Mouse (Mus musculus) stomach, embryonic 15.5 days (tissue): ENCODE data around the gene Lgmn. TPM values are rescaled to one million over a fixed set of nuclear protein-coding genes. Genes with fewer than 3 reads are reported as not detected.

Experiments
- ATAC-seq: fragments of 200-750 bp; cut with Nextera tagmentation; 2 replicates; pipeline ENCODE4 v1.8.0; 2017; ENCODE audit warnings: low read depth, moderate number of reproducible peaks, moderate TSS enrichment; ENCODE audit not compliant: insufficient read depth, low FRiP score
- H3K27ac ChIP-seq: fragments of 300-500 bp; sonication (generic); 2 replicates; pipeline ENCODE4 v1.5.1; 2015; ENCODE audit warnings: mild to moderate bottlenecking, inconsistent platforms
- H3K27me3 ChIP-seq: fragments of 300-500 bp; sonication (generic); replicated peaks from 2 replicates; pipeline ENCODE4 v1.6.1; 2015; ENCODE audit warnings: inconsistent platforms
- H3K36me3 ChIP-seq: fragments of 300-500 bp; sonication (generic); 2 replicates; pipeline ENCODE4 v1.6.1; 2015; ENCODE audit warnings: inconsistent platforms
- H3K4me1 ChIP-seq: fragments of 300-500 bp; sonication (generic); 2 replicates; pipeline ENCODE4 v1.6.1; 2015; ENCODE audit warnings: inconsistent platforms
- H3K4me2 ChIP-seq: fragments of 300-500 bp; sonication (generic); 2 replicates; pipeline ENCODE4 v1.6.1; 2015; ENCODE audit warnings: mild to moderate bottlenecking, inconsistent platforms
- H3K4me3 ChIP-seq: fragments of 300-500 bp; sonication (generic); replicated peaks from 2 replicates; pipeline ENCODE4 v1.5.1; 2015; ENCODE audit warnings: inconsistent platforms
- H3K9ac ChIP-seq: fragments of 300-500 bp; sonication (generic); 2 replicates; pipeline ENCODE4 v1.6.1; 2015; ENCODE audit warnings: inconsistent platforms
- H3K9me3 ChIP-seq: fragments of 300-500 bp; sonication (generic); 2 replicates; pipeline ENCODE4 v1.6.1; 2016; ENCODE audit warnings: inconsistent platforms
- WGBS: fragments of 180-500 bp; shearing (Covaris S2); methylation state at CpG from one replicate; pipeline ENCODE4 v1.1.7; 2015; 5-methylcytosine and 5-hydroxymethylcytosine counted together
- polyA plus RNA-seq: library from polyadenylated mRNA; unstranded; fragments of >200 nt; fragmentation: Nextera tagmentation; extraction: Ambion mirVana; gene quantifications from 2 replicates; pipeline ENCODE4 v1.2.1, GENCODE M21; 2015

Lgmn gene
- 78.1 and 81.5 TPM in 2 replicates for polyA plus RNA-seq

- Histone ChIP-seq H3K9me3 (no peaks in the 10 kb centered on the region), H3K9ac (peak within 1 kb of the TSS; percentile 49; the same call in 1 of the 2 replicates), H3K4me1 (peaks cover 11% of the 10 kb centered on the region), H3K36me3 (no peaks in the 10 kb centered on the region), H3K4me3 (peak within 1 kb of the TSS; percentile 66), H3K27ac (0 out of 2 replicates have a peak within 1 kb of the TSS, but pooled peaks have one; percentile 16), H3K4me2 (peak within 1 kb of the TSS; percentile 67), H3K27me3 (no peaks in the 10 kb centered on the region)
- under 1% methylated on average over 28 of the region's 28 CpGs for WGBS
- peak; percentile 99 for ATAC-seq
These were observed at the start of gene Lgmn for GRCm38 (mm10) chr12:102439632-102440023. Gene Lgmn (minus strand): TSS chr12:102439813.

GRCm38 (mm10) chr12:102484946-102485345 is 45.3 kb upstream of the Lgmn start:
- Histone ChIP-seq H3K4me2 (no peak overlapping the region), H3K9ac (no peak overlapping the region), H3K27me3 (no peaks in the 10 kb centered on the region), H3K36me3 (peaks cover 39% of the 10 kb centered on the region), H3K9me3 (no peaks in the 10 kb centered on the region), H3K27ac (no peak overlapping the region), H3K4me3 (no peak overlapping the region), H3K4me1 (no peaks in the 10 kb centered on the region)
- WGBS, result 64% methylated on average over 3 of the region's 3 CpGs
- ATAC-seq, result no peak

DNA sequence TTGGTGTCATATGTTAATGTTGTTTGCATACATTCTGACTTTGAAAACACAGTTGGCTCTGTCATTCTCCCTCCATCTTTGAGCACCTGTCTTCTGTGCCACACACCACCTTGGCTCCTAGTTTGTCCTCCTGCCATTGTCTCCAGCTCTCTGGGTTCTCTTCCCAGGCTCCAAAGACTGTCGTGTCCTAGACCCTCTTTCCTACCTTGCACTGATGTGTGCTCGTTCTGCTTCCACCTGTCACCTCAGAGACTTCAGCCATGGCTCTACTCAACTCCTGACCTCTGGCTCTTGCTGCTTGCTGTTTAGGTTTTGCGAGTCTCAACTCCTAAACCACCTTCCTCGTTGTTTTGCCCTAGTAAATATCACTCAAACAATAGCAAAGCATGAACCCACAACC is 40.9 kb upstream of the Lgmn start:
- no peak overlapping the region for H3K4me2 ChIP-seq
- no peak for ATAC-seq
- WGBS, result 88% methylated on average over 4 of the region's 4 CpGs

DNA sequence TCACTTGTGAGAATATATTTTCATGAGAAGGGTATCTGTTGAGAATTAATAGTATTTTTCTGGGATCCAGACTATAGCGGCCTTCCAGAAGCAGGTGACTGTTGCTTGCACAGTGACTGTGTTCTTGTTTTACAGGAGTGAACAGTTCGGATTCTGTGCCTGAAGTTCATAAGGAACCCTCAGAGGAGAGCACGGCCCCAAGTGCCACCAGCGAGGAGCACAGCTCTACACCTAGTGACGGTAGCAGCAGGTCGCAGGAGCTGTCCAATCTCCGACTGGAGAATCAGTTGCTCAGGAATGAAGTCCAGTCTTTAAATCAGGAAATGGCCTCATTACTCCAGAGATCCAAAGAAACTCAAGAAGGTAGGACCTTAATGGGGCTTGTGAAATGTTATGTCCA is 34.8 kb upstream of the Lgmn start:
- Histone ChIP-seq H3K9me3 (no peaks in the 10 kb centered on the region), H3K4me3 (no peak overlapping the region), H3K27me3 (no peaks in the 10 kb centered on the region), H3K4me2 (no peak overlapping the region), H3K36me3 (peaks cover 17% of the 10 kb centered on the region), H3K27ac (no peak overlapping the region), H3K9ac (no peak overlapping the region), H3K4me1 (no peaks in the 10 kb centered on the region)
- 95% methylated on average over 7 of the region's 7 CpGs for WGBS
- ATAC-seq, result no peak

More for the DNA sequence above, 40.9 kb upstream of the Lgmn start:
- H3K4me3 ChIP-seq, result no peak overlapping the region
- no peaks in the 10 kb centered on the region for H3K27me3 ChIP-seq
- H3K9me3 ChIP-seq, result no peaks in the 10 kb centered on the region
- peaks cover 27% of the 10 kb centered on the region for H3K36me3 ChIP-seq
- H3K27ac ChIP-seq, result no peak overlapping the region
- no peaks in the 10 kb centered on the region for H3K4me1 ChIP-seq
- H3K9ac ChIP-seq, result no peak overlapping the region

DNA sequence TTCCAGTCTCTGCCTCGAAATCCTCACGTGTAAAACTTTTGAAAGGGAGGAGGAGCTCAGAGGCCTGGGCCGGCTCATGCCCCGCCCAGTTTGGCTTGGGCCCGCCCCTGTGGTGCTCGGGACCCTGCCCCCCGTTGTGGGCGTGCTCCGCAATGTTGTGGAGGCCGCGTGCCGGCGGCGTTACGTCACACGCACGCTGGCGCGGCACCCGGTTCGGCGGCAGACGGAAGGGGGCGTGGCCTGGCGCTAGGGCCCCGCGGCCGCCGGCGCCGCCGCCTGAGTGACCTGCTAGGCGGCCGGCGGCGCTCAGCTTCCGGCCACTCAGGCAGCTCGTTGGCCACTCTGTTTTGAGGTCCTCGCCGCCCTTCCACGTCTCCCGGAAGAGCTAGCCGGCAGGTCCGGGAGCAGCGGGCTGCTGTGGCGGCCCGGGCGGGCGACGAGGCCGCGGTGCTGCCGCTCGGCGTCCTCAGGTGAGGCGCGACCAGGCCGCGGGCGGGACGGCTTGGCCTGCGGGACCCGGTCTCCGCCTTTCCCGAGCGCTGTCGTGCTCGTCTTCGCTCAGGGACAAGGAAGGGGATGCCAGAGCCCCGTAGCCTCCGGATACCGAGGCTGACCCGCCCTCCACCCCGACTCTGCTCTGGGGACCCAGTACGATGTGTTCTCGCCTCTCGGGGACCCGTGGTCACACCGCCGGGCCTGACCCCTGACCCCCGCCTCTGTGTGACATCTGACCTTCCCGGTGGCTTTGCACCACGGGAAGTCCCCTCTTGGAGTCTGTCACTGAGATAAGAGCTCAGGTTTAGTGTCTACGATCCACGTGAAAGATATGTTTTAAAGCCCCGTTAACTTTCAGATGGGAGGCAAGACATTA is 29.5 kb upstream of the Lgmn start, which contains the start of gene Golga5:
Gene Golga5, plus strand, starts transcription at position 242 of the 871 bp plus-strand sequence.
- peak within 1 kb of the TSS; percentile 73 for H3K4me2 ChIP-seq
- peak within 1 kb of the TSS; percentile 83 for H3K4me3 ChIP-seq

GRCm38 (mm10) chr12:102468136-102468535 is 28.5 kb upstream of the Lgmn start:
- H3K36me3 ChIP-seq, result 0 out of 2 replicates have a peak, but pooled peaks cover 1% of the 10 kb centered on the region
- H3K4me3 ChIP-seq, result no peak overlapping the region
- no peaks in the 10 kb centered on the region for H3K4me1 ChIP-seq
- no peak overlapping the region for H3K27ac ChIP-seq
- H3K9me3 ChIP-seq, result no peaks in the 10 kb centered on the region
- ATAC-seq, result no peak
- H3K9ac ChIP-seq, result no peak overlapping the region
- H3K27me3 ChIP-seq, result no peaks in the 10 kb centered on the region
- 59% methylated on average over 1 of the region's 1 CpGs for WGBS
- no peak overlapping the region for H3K4me2 ChIP-seq

More for the DNA sequence above, 29.5 kb upstream of the Lgmn start, which contains the start of gene Golga5:
- under 1% methylated on average over 86 of the region's 86 CpGs for WGBS
- H3K27me3 ChIP-seq, result no peaks in the 10 kb centered on the region
- peak within 1 kb of the TSS; percentile 81 for H3K9ac ChIP-seq
- no peaks in the 10 kb centered on the region for H3K4me1 ChIP-seq
- peak; percentile 99 for ATAC-seq
- no peaks in the 10 kb centered on the region for H3K9me3 ChIP-seq
- peaks cover 6% of the 10 kb centered on the region; the same call in 1 of the 2 replicates for H3K36me3 ChIP-seq
- peak within 1 kb of the TSS; percentile 76 for H3K27ac ChIP-seq

DNA sequence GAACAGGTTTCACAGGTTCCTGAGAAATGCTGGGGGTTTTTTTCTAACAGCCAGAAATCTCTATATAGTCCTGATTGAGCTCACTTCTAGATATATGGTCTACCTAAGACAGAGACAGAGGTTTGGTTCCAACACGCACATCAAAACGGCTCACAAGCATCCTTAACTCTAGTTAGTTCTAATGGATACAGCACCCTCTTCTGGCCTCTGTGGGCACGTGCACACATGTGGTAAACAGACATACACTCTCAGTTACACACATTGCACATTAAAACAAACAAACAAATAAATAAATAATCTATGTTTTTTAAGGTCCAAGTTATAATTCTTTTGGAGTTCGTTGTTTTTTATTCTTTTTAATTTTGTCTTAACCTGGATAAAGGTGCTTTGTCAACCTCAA is 25.0 kb upstream of the Lgmn start:
- WGBS, result 57% methylated on average over 4 of the region's 4 CpGs

GRCm38 (mm10) chr12:102461177-102461576 is 21.6 kb upstream of the Lgmn start:
- H3K9ac ChIP-seq, result no peak overlapping the region
- H3K4me2 ChIP-seq, result no peak overlapping the region
- H3K36me3 ChIP-seq, result no peaks in the 10 kb centered on the region
- H3K4me3 ChIP-seq, result no peak overlapping the region
- no peak overlapping the region for H3K27ac ChIP-seq
- H3K9me3 ChIP-seq, result no peaks in the 10 kb centered on the region
- 64% methylated on average over 5 of the region's 5 CpGs for WGBS
- no peaks in the 10 kb centered on the region for H3K4me1 ChIP-seq
- ATAC-seq, result no peak
- H3K27me3 ChIP-seq, result no peaks in the 10 kb centered on the region

More for the DNA sequence above, 25.0 kb upstream of the Lgmn start:
- no peaks in the 10 kb centered on the region for H3K9me3 ChIP-seq
- H3K9ac ChIP-seq, result no peak overlapping the region
- no peak overlapping the region for H3K27ac ChIP-seq
- ATAC-seq, result no peak
- H3K36me3 ChIP-seq, result no peaks in the 10 kb centered on the region
- H3K4me1 ChIP-seq, result no peaks in the 10 kb centered on the region
- no peak overlapping the region for H3K4me3 ChIP-seq
- H3K27me3 ChIP-seq, result no peaks in the 10 kb centered on the region
- H3K4me2 ChIP-seq, result no peak overlapping the region

- no peak overlapping the region for H3K27ac ChIP-seq
- no peaks in the 10 kb centered on the region for H3K4me1 ChIP-seq
- no peak overlapping the region for H3K9ac ChIP-seq
- ATAC-seq, result no peak
- H3K4me3 ChIP-seq, result no peak overlapping the region
- no peaks in the 10 kb centered on the region for H3K27me3 ChIP-seq
- WGBS, result 66% methylated on average over 5 of the region's 5 CpGs
- no peaks in the 10 kb centered on the region for H3K9me3 ChIP-seq
- no peak overlapping the region for H3K4me2 ChIP-seq
- no peaks in the 10 kb centered on the region for H3K36me3 ChIP-seq
These were observed 20.4 kb upstream of the Lgmn start for GRCm38 (mm10) chr12:102460014-102460413.

- no peak for ATAC-seq
- Histone ChIP-seq H3K9ac (no peak overlapping the region), H3K4me3 (no peak overlapping the region), H3K27ac (no peak overlapping the region; the same call in 1 of the 2 replicates), H3K36me3 (no peaks in the 10 kb centered on the region), H3K4me2 (no peak overlapping the region), H3K4me1 (no peaks in the 10 kb centered on the region), H3K27me3 (no peaks in the 10 kb centered on the region), H3K9me3 (no peaks in the 10 kb centered on the region)
- 45% methylated on average over 7 of the region's 7 CpGs for WGBS
These were observed 17.0 kb upstream of the Lgmn start for GRCm38 (mm10) chr12:102456467-102457193.

- Histone ChIP-seq H3K4me3 (no peak overlapping the region), H3K36me3 (no peaks in the 10 kb centered on the region), H3K9ac (no peak overlapping the region), H3K9me3 (no peaks in the 10 kb centered on the region), H3K4me2 (no peak overlapping the region), H3K27me3 (no peaks in the 10 kb centered on the region), H3K27ac (no peak overlapping the region), H3K4me1 (peaks cover 9% of the 10 kb centered on the region; the same call in 1 of the 2 replicates)
- WGBS, result 48% methylated on average over 6 of the region's 6 CpGs
- 0 out of 2 replicates have a peak, but pooled peaks have one; percentile 35 for ATAC-seq
These were observed 14.0 kb upstream of the Lgmn start for GRCm38 (mm10) chr12:102453581-102453980.
